Mouse (Mus musculus) C2C12 (cell line): ENCODE data around the gene Sh3pxd2a.

Experiments
- CTCF ChIP-seq: IDR thresholded peaks from one replicate; pipeline ENCODE4 v1.5.1; 2011; ENCODE audit not compliant: control insufficient read depth, insufficient read depth, insufficient read length
- FOSL1 ChIP-seq: IDR thresholded peaks from one replicate; pipeline ENCODE4 v1.8.0; 2011; ENCODE audit warnings: mild to moderate bottlenecking, low read length; ENCODE audit not compliant: poor library complexity, insufficient read depth, severe bottlenecking
- USF1 ChIP-seq: IDR thresholded peaks from one replicate; pipeline ENCODE4 v1.6.1; 2011; ENCODE audit warnings: low read depth, mild to moderate bottlenecking, control low read depth, moderate library complexity

- TF ChIP-seq CTCF (no peak), USF1 (no peak), FOSL1 (no peak)
Observed at GRCm38 (mm10) chr19:47451476-47452113, 12.6 kb downstream of the Sh3pxd2a start.
